Mouse (Mus musculus) limb, embryonic 14.5 days (tissue): Measurements from ENCODE around the gene Nr6a1. TPM values are rescaled to one million over a fixed set of nuclear protein-coding genes. Genes with fewer than 3 reads are reported as not detected.

Source experiments
- ATAC-seq: fragments of 200-750 bp; cut with Nextera tagmentation; 2 replicates; pipeline ENCODE4 v1.8.0; 2017; ENCODE audit warnings: low read depth, moderate number of reproducible peaks, moderate TSS enrichment; ENCODE audit not compliant: low FRiP score
- DNase-seq: peaks from one replicate; pipeline ENCODE4 v3.0.0-alpha.2; 2015; ENCODE audit warnings: low spot score
- H3K27ac ChIP-seq: fragments of 300-500 bp; sonication (generic); replicated peaks from 2 replicates; pipeline ENCODE4 v1.5.1; 2014; ENCODE audit warnings: low read depth, mild to moderate bottlenecking, low read length, moderate library complexity, mixed read lengths
- H3K27me3 ChIP-seq: fragments of 300-500 bp; sonication (generic); 2 replicates; pipeline ENCODE4 v1.6.1; 2014; ENCODE audit warnings: low read length, mixed read lengths; ENCODE audit not compliant: control insufficient read depth, insufficient read depth
- H3K36me3 ChIP-seq: fragments of 300-500 bp; sonication (generic); 2 replicates; pipeline ENCODE4 v1.6.1; 2014; ENCODE audit warnings: mild to moderate bottlenecking, low read length, moderate library complexity, mixed read lengths; ENCODE audit not compliant: control insufficient read depth, insufficient read depth
- H3K4me1 ChIP-seq: fragments of 300-500 bp; sonication (generic); 2 replicates; pipeline ENCODE4 v1.6.1; 2014; ENCODE audit warnings: antibody characterized with exemption, low read length, mixed read lengths; ENCODE audit not compliant: control insufficient read depth, insufficient read depth
- H3K4me2 ChIP-seq: fragments of 300-500 bp; sonication (generic); replicated peaks from 2 replicates; pipeline ENCODE4 v1.6.1; 2014; ENCODE audit warnings: low read depth, mild to moderate bottlenecking, low read length, moderate library complexity; ENCODE audit not compliant: severe bottlenecking
- H3K4me3 ChIP-seq: fragments of 300-500 bp; sonication (generic); replicated peaks from 2 replicates; pipeline ENCODE4 v1.5.1; 2014; ENCODE audit warnings: low read length
- H3K9ac ChIP-seq: fragments of 300-500 bp; sonication (generic); 2 replicates; pipeline ENCODE4 v1.6.1; 2014; ENCODE audit warnings: mild to moderate bottlenecking, low read depth, low read length, moderate library complexity; ENCODE audit not compliant: severe bottlenecking
- H3K9me3 ChIP-seq: fragments of 300-500 bp; sonication (generic); 2 replicates; pipeline ENCODE4 v1.6.1; 2016; ENCODE audit warnings: low read length; ENCODE audit not compliant: control insufficient read depth
- POLR2A ChIP-seq: fragments of 200-500 bp; IDR thresholded peaks from 2 replicates; pipeline ENCODE4 v1.8.0; 2012; ENCODE audit warnings: inconsistent platforms, mild to moderate bottlenecking, moderate library complexity, borderline replicate concordance; ENCODE audit not compliant: insufficient read depth, insufficient read length; ENCODE audit errors: extremely low read depth
- WGBS: fragments of 180-500 bp; shearing (Covaris S2); extraction: QIAGEN DNeasy Blood & Tissue Kit; methylation state at CpG from one replicate; pipeline ENCODE4 v1.1.7; 2014; 5-methylcytosine and 5-hydroxymethylcytosine counted together
- polyA plus RNA-seq, 2 experiments: library from polyadenylated mRNA; depleted of rRNA in 1 of 2; stranded (reverse) in 1 of 2; unstranded in 1 of 2; fragments of >200 nt; fragmentation: Nextera tagmentation in 1 of 2; extraction: Ambion mirVana in 1 of 2; gene quantifications; 2 replicates each; pipeline versions ENCODE4 v1.2.1 to v1.2.3; 2012 to 2014

Gene Nr6a1
- polyA plus RNA-seq, 2 experiments = 1.2 to 2.4 TPM

DNA sequence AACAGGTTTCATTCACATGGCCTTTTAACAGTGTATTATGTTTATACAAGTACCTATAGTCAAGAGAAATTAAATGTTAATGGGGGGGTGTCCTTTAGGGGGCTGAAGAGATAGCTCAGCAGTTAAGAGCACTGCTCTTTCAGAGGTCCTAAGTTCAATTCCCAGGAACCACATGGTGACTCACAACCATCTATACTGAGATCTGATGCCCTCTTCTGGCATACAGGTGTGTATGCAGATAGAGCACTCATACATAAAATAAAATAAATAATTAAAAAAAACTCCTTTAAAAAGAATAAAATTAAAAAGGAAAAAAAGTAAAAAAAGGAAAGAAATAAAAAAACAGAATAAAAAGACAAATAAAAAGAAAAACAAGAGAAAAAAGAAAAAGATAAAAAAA lies 95.5 kb downstream of the Nr6a1 start:
- H3K4me1 ChIP-seq = no peaks in the 10 kb centered on the region
- DNase-seq (no peak), ATAC-seq (no peak)
- H3K36me3 ChIP-seq = peaks cover 21% of the 10 kb centered on the region
- no peak overlapping the region for H3K4me2 ChIP-seq
- H3K9ac ChIP-seq = no peak overlapping the region
- TF ChIP-seq POLR2A = no peak
- no peak overlapping the region for H3K27ac ChIP-seq
- H3K4me3 ChIP-seq = no peak overlapping the region
- no peaks in the 10 kb centered on the region for H3K27me3 ChIP-seq
- no peaks in the 10 kb centered on the region for H3K9me3 ChIP-seq

DNA sequence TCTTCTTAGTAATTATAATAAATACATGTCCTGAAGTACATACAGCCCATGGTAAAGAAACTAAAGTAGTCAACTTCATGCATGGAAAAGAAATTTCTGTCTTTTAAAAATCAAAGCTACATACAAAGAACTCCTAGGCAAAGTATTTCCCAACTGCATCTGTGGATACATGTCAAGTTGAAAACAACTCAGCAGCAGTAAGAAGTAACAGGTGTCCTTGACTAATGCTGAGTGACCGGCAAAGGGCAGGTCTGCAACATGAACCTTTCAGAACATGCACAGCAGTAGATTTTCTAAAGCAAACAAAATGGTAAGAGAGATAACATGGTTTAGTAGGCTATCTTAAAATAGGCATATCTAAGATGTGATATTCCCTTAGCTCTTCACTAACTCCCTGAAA lies 98.0 kb downstream of the Nr6a1 start:
- TF ChIP-seq POLR2A = no peak
- peaks cover 4% of the 10 kb centered on the region; the same call in 1 of the 2 replicates for H3K4me1 ChIP-seq
- no peak overlapping the region for H3K4me2 ChIP-seq
- H3K27me3 ChIP-seq = no peaks in the 10 kb centered on the region
- H3K27ac ChIP-seq = no peak overlapping the region
- no peaks in the 10 kb centered on the region for H3K9me3 ChIP-seq
- H3K36me3 ChIP-seq = peaks cover 17% of the 10 kb centered on the region
- DNase-seq (no peak), ATAC-seq (no peak)
- no peak overlapping the region for H3K4me3 ChIP-seq
- H3K9ac ChIP-seq = no peak overlapping the region
- WGBS = 64% methylated on average over 1 of the region's 1 CpGs

DNA sequence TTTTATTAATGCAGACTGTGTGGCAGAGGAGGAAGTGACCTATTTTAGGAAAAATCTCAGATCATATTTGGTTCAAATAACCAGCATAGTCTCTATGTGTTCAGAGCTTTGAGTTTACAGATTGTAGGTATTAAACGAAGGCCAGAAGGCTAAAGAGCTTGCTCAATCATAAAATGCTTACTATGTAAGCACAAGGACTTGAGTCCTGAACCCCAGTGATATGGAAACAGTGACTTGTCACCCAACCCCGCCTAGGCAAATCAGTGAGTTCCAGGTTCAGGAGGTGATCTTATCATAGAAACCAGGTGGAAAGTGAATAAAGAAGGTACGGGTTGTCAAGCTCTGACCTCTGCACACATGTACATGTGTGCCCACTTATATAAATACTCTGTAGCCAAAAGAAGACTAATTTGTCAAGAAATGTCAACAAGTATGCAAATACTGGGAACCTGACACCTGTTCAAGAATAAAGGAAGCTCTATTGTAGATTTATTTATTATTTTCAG lies 99.6 kb downstream of the Nr6a1 start:
- DNase-seq (no peak), ATAC-seq (no peak)
- TF ChIP-seq POLR2A = no peak
- H3K36me3 ChIP-seq = peaks cover 11% of the 10 kb centered on the region
- no peak overlapping the region for H3K4me3 ChIP-seq
- no peaks in the 10 kb centered on the region for H3K9me3 ChIP-seq
- H3K4me2 ChIP-seq = no peak overlapping the region
- WGBS = 76% methylated on average over 3 of the region's 3 CpGs
- H3K4me1 ChIP-seq = peaks cover 4% of the 10 kb centered on the region; the same call in 1 of the 2 replicates
- no peak overlapping the region for H3K9ac ChIP-seq
- no peak overlapping the region for H3K27ac ChIP-seq
- H3K27me3 ChIP-seq = no peaks in the 10 kb centered on the region

DNA sequence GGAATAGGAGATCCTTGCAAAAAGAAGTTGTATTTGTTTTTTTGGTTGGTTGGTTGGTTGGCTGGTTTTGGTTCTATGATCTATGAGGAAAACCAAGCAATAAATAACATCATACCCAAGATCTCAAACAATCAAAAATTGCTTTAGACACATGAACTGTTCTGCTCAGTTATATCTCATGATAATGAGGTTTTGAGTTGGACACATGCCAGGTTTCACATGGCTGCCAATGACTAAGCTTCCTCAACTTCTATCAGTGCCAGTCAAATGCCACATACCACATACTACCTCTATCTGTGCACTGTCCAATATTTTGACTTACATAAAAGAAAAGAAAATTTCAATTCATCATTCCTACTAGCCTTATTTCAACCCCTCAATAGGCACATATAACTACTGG lies 101.3 kb downstream of the Nr6a1 start:
- Histone ChIP-seq H3K4me2 (no peak overlapping the region), H3K9me3 (no peaks in the 10 kb centered on the region), H3K9ac (no peak overlapping the region), H3K36me3 (peaks cover 5% of the 10 kb centered on the region), H3K4me1 (peaks cover 4% of the 10 kb centered on the region; the same call in 1 of the 2 replicates), H3K4me3 (no peak overlapping the region), H3K27ac (no peak overlapping the region), H3K27me3 (no peaks in the 10 kb centered on the region)
- TF ChIP-seq POLR2A = no peak
- ATAC-seq = no peak
- DNase-seq = peak; percentile 7

DNA sequence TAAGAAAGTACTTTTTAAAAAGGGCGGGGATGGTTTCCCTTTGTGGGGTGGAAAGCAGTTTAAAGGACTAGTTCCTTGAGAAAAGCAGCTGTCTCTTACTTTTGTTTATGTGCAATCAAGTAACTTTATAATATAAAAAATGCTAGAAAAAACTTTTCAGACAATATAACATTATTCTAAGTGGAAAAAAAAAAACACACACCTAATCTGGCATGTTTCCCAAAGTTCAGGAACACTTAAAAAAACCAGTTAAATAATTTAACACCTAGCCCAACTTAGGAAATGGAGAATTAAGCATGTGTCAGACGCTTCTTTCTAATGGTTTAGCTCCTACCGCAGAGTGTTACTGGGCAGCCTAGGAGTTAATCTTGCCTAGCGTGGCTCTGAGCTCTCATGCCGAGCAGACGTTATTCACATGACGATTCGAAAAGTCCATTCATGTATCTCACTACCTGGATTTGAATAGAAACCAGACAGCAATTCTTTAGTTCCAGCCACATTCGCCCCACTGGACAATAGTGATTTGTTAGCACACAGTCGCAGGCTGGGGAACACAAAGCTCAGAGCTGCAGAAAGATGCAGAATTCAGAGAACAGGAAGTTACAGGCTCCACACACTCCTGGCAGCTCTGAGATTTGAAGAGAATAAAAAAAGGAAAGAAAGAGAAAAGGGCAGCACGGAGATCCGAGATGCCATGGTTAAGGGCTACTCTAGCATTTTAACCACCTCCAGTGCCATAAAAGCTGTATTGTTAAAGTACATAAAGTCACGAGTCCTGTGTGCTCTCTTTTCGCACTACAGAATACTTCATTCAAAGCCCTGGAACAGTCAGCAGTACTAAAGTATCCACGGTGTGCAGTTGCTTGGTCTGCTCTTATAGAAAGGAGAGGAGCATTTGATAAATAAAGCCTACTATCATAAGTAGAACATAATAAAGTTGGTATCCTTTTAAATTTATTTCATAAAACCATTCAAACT lies 102.4 kb downstream of the Nr6a1 start:
- H3K27me3 ChIP-seq = no peaks in the 10 kb centered on the region
- peak; percentile 67 for DNase-seq
- WGBS = 1% methylated on average over 15 of the region's 15 CpGs

More for the DNA sequence above, 102.4 kb downstream of the Nr6a1 start:
- no peaks in the 10 kb centered on the region for H3K36me3 ChIP-seq
- H3K4me2 ChIP-seq = peak overlapping the region; percentile 71
- TF ChIP-seq POLR2A = peak; percentile 10; the same call in 1 of the 2 replicates
- peak overlapping the region; percentile 90 for H3K27ac ChIP-seq
- peak overlapping the region; percentile 85 for H3K9ac ChIP-seq
- no peaks in the 10 kb centered on the region for H3K9me3 ChIP-seq
- H3K4me3 ChIP-seq = peak overlapping the region; percentile 65
- H3K4me1 ChIP-seq = peaks cover 4% of the 10 kb centered on the region; the same call in 1 of the 2 replicates
- ATAC-seq = no peak
